Mouse (Mus musculus) thymus, adult 2 months (tissue): Measurements from ENCODE around the gene Mxd4. TPM values are rescaled to one million over a fixed set of nuclear protein-coding genes. Genes with fewer than 3 reads are reported as not detected.

Source experiments
- DNase-seq: peaks from one replicate; pipeline ENCODE4 v3.0.0; 2021
- H3K27ac ChIP-seq: fragments of 200-500 bp; 2 replicates; pipeline ENCODE4 v1.5.1; 2012; ENCODE audit warnings: low read length, control low read depth; ENCODE audit not compliant: control insufficient read depth, insufficient read depth
- H3K27me3 ChIP-seq: fragments of 200-500 bp; 2 replicates; pipeline ENCODE4 v1.6.1; 2012; ENCODE audit warnings: mild to moderate bottlenecking, low read length, moderate library complexity, mixed read lengths; ENCODE audit not compliant: control insufficient read depth, insufficient read depth
- H3K36me3 ChIP-seq: fragments of 200-500 bp; 2 replicates; pipeline ENCODE4 v1.6.1; 2012; ENCODE audit warnings: mild to moderate bottlenecking, low read length, moderate library complexity; ENCODE audit not compliant: control insufficient read depth, insufficient read depth
- H3K4me1 ChIP-seq: fragments of 200-500 bp; replicated peaks from 2 replicates; pipeline ENCODE4 v1.6.1; 2012; ENCODE audit warnings: low read length; ENCODE audit not compliant: control insufficient read depth, insufficient read depth
- H3K4me3 ChIP-seq: fragments of 200-500 bp; 2 replicates; pipeline ENCODE4 v1.5.1; 2012; ENCODE audit warnings: mild to moderate bottlenecking, low read length, control low read depth, moderate library complexity; ENCODE audit not compliant: control insufficient read depth, insufficient read depth
- CTCF ChIP-seq: fragments of 200-500 bp; IDR thresholded peaks from 2 replicates; pipeline ENCODE4 v1.5.1; 2012; ENCODE audit warnings: mild to moderate bottlenecking, control low read depth, low read length, moderate library complexity, borderline replicate concordance; ENCODE audit not compliant: control insufficient read depth, poor library complexity, insufficient read depth; ENCODE audit errors: extremely low read depth
- POLR2A ChIP-seq: fragments of 200-500 bp; IDR thresholded peaks from 2 replicates; pipeline ENCODE4 v1.6.1; 2012; ENCODE audit warnings: mild to moderate bottlenecking, low read length, control low read depth, moderate library complexity; ENCODE audit not compliant: control insufficient read depth, poor library complexity, insufficient read depth; ENCODE audit errors: extremely low read depth
- WGBS: fragments of 180-500 bp; shearing (Covaris S2); methylation state at CpG from one replicate; pipeline ENCODE4 v1.1.7; 2018; 5-methylcytosine and 5-hydroxymethylcytosine counted together
- polyA plus RNA-seq: library from polyadenylated mRNA; depleted of rRNA; stranded (reverse); fragments of >200 nt; gene quantifications from 2 replicates; pipeline ENCODE4 v1.2.3, GENCODE M21; 2012; rRNA removed

Mxd4 gene
- polyA plus RNA-seq, result 515 and 525 TPM in 2 replicates

- Histone ChIP-seq H3K27ac (peak within 1 kb of the TSS; percentile 75), H3K4me1 (peaks cover 52% of the 10 kb centered on the region), H3K36me3 (peaks cover 3% of the 10 kb centered on the region), H3K27me3 (no peaks in the 10 kb centered on the region), H3K4me3 (peak within 1 kb of the TSS; percentile 75)
- WGBS, result under 1% methylated on average over 60 of the region's 60 CpGs
- TF ChIP-seq CTCF, result no peak
- TF ChIP-seq POLR2A, result peak; percentile 98
- DNase-seq, result peak; percentile 99
Measured at GRCm38 (mm10) chr5:34187601-34188316, at the start of gene Mxd4. Gene Mxd4, minus strand, starts transcription at chr5:34187720.

- peak; percentile 82 for DNase-seq
- H3K27me3 ChIP-seq, result no peaks in the 10 kb centered on the region
- WGBS, result 60% methylated on average over 10 of the region's 10 CpGs
- H3K27ac ChIP-seq, result peak overlapping the region; percentile 16; the same call in 1 of the 2 replicates
- H3K4me1 ChIP-seq, result peaks cover 49% of the 10 kb centered on the region
- H3K4me3 ChIP-seq, result no peak overlapping the region
- peak; percentile 84; the same call in 1 of the 2 replicates for TF ChIP-seq CTCF
- TF ChIP-seq POLR2A, result no peak
- no peaks in the 10 kb centered on the region for H3K36me3 ChIP-seq
Measured at GRCm38 (mm10) chr5:34235898-34236420, 48.4 kb upstream of the Mxd4 start.

- peaks cover 57% of the 10 kb centered on the region for H3K4me1 ChIP-seq
- TF ChIP-seq CTCF (no peak), POLR2A (no peak)
Measured at GRCm38 (mm10) chr5:34235056-34235455, 47.5 kb upstream of the Mxd4 start.

DNA sequence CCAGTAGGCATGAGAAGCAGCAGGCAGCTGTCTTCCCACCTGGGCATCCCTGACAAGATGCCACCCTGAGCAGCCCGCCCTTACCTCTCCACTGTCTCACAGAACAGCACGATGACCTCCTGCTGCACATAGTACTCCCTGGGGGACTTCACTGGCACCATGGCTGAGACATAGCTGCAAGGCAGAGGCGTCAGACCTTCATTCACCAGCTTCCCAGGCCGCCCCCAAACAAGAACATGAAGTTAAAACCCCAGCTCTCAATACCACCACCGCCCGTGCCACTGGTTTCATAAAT is 45.6 kb upstream of the Mxd4 start:
- 53% methylated on average over 6 of the region's 6 CpGs for WGBS
- no peaks in the 10 kb centered on the region for H3K27me3 ChIP-seq
- DNase-seq, result no peak
- TF ChIP-seq CTCF (no peak), POLR2A (no peak)
- 0 out of 2 replicates have a peak overlapping the region, but pooled peaks have one; percentile 3 for H3K4me3 ChIP-seq
- H3K27ac ChIP-seq, result peak overlapping the region; percentile 98
- H3K4me1 ChIP-seq, result peaks cover 69% of the 10 kb centered on the region
- no peaks in the 10 kb centered on the region for H3K36me3 ChIP-seq

More at GRCm38 (mm10) chr5:34235056-34235455, 47.5 kb upstream of the Mxd4 start:
- DNase-seq, result peak; percentile 23
- WGBS, result 86% methylated on average over 4 of the region's 4 CpGs
- Histone ChIP-seq H3K27ac (peak overlapping the region; percentile 24; the same call in 1 of the 2 replicates), H3K36me3 (no peaks in the 10 kb centered on the region), H3K4me3 (no peak overlapping the region), H3K27me3 (no peaks in the 10 kb centered on the region)

DNA sequence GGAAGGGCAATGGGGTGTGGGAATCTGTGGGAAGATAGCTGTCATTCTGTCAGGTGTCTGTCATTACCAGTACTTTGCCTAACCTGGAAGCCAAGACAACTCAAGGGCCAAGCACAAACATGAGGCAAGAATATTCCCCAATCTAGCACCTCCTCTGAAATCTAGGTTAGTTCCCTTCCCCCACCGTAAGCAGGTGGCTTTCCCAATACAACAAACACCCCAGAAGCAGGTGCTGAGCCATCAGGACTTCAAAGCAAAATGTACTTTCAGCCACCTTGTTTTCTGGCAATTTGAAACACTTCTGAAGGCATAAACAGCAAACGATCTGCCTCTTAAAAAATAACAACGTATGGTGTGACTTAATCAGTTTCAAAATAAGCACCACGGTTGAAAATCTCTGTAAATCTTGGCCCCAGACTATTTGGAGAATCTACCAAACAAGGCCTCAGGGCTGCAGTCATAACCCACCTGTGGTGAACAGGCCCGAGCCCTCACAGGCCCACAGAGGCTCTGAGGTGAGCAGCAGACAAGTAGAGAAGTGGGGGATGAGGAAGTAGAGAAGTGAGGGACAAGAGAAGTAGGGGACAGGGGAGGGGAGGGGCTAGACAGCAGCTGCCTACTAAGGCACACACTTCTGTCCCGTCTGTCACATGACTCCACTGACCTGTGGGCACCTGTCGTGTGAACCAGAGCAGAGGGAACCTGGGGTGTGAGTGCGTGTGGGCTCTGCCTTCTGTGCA is 45.1 kb upstream of the Mxd4 start:
- peaks cover 71% of the 10 kb centered on the region for H3K4me1 ChIP-seq

GRCm38 (mm10) chr5:34231901-34232300 is 44.4 kb upstream of the Mxd4 start:
- H3K27ac ChIP-seq, result peak overlapping the region; percentile 98
- WGBS, result 9% methylated on average over 6 of the region's 6 CpGs
- TF ChIP-seq CTCF (no peak), POLR2A (no peak)
- DNase-seq, result peak; percentile 68
- H3K4me3 ChIP-seq, result peak overlapping the region; percentile 26
- H3K4me1 ChIP-seq, result peaks cover 71% of the 10 kb centered on the region
- H3K36me3 ChIP-seq, result no peaks in the 10 kb centered on the region
- H3K27me3 ChIP-seq, result no peaks in the 10 kb centered on the region

More for the DNA sequence above, 45.1 kb upstream of the Mxd4 start:
- Histone ChIP-seq H3K27ac (peak overlapping the region; percentile 98), H3K27me3 (no peaks in the 10 kb centered on the region), H3K36me3 (no peaks in the 10 kb centered on the region), H3K4me3 (peak overlapping the region; percentile 26; the same call in 1 of the 2 replicates)
- WGBS, result 5% methylated on average over 8 of the region's 8 CpGs
- DNase-seq, result peak; percentile 62
- TF ChIP-seq POLR2A (no peak), CTCF (0 out of 2 replicates have a peak, but pooled peaks have one; percentile 3)
